Mouse (Mus musculus) effector memory CD4-positive, alpha-beta T cell, adult 7 months (primary cell): Measurements from ENCODE around the gene Gm14406. TPM values are rescaled to one million over a fixed set of nuclear protein-coding genes. Genes with fewer than 3 reads are reported as not detected.

Experiments
- polyA plus RNA-seq: library from polyadenylated mRNA; unstranded; fragments of 100-300 nt; shearing (Covaris generic); gene quantifications from one replicate; pipeline ENCODE4 v1.2.1, GENCODE M21; 2017

The Gm14406 gene
- polyA plus RNA-seq: 0.88 TPM

GRCm38 (mm10) chr2:177577998-177578397 lies at the start of gene Gm14406:
Gm14406 (minus strand) TSS chr2:177578210.

Other genes with a start within 250 kb of the Gm14406 start
- gene Gm14418, start 179.9 kb downstream of the Gm14406 start, polyA plus RNA-seq: 0.65 TPM
- gene Zfp970, start 113.5 kb downstream of the Gm14406 start, polyA plus RNA-seq: 5.7 TPM
- gene Gm14403, start 80.0 kb downstream of the Gm14406 start, polyA plus RNA-seq: 0.60 TPM
- 0.55 TPM for gene Gm14322, start 181.1 kb upstream of the Gm14406 start, polyA plus RNA-seq